Mouse (Mus musculus) bone marrow macrophage, adult 2 months (primary cell): ENCODE results near the gene Gm614.

ENCODE experiments used
- CTCF ChIP-seq: IDR thresholded peaks from 2 replicates; pipeline ENCODE4 v1.5.1; 2012; ENCODE audit warnings: low read depth, mild to moderate bottlenecking, low read length, moderate library complexity
- POLR2A ChIP-seq: IDR thresholded peaks from 2 replicates; pipeline ENCODE4 v1.6.1; 2012; ENCODE audit warnings: mild to moderate bottlenecking, low read depth, low read length, borderline replicate concordance

DNA sequence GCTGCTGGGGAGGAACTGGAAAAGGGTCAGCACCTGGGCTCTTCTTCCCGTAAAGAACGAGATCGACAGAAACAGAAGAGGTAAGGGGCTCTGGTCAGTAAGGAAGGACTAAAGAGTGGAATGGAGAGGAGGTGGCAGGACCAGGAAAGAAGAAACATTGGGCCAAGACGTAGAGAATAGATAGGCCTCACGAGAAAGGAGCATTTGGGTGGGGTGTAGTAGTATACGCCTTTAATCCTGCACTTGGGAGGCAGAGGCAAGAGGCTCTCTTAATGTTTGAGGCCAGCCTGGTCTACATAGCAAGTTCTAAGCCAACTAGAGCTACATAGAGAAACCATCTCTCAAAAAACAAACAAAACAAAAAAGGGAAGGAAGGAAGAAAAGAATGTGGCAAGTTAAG is 24.6 kb upstream of the Gm614 start:
- no peak for TF ChIP-seq CTCF
- TF ChIP-seq POLR2A = no peak
